Mouse (Mus musculus): ENCODE data around the gene Cenpm. TPM values are rescaled to one million over a fixed set of nuclear protein-coding genes. Genes with fewer than 3 reads are reported as not detected.

Cenpm gene
- 46.3 TPM for polyA plus RNA-seq (2012; fragmentation: generic; extraction: Trizol)
- long read RNA-seq, experiment 1, transcript Cenpm-206 (5 exons, 593 nt) = minor isoform, 17 of 75 reads
- long read RNA-seq, experiment 1, transcript Cenpm-202 (6 exons, 1,202 nt) = major isoform, 45 of 75 reads
- long read RNA-seq, experiment 1, partial matches to known transcripts = 4 of 75 reads
- long read RNA-seq, experiment 1, other reads (novel, unspliced or antisense) = 8 of 75 reads
- long read RNA-seq, experiment 2, transcript Cenpm-202 (6 exons, 1,202 nt) = major isoform, 9 of 18 reads
- long read RNA-seq, experiment 2, partial matches to known transcripts = 2 of 18 reads
- long read RNA-seq, experiment 2, other reads (novel, unspliced or antisense) = 3 of 18 reads

GRCm38 (mm10) chr15:82244115-82244804 lies at the start of gene Cenpm:
Cenpm (minus strand) TSS chr15:82244748.
- Histone ChIP-seq H3K4me3 (ENCODE audit: insufficient read depth, poor library complexity, severe bottlenecking) (peak within 1 kb of the TSS; percentile 58), H3ac (ENCODE audit: control insufficient read depth, insufficient read length, low read depth) (peak within 1 kb of the TSS; percentile 85), H3K36me3 (ENCODE audit: control insufficient read depth, insufficient read depth) (no peaks in the 10 kb centered on the region), H3K79me2 (ENCODE audit: control insufficient read depth, insufficient read depth) (no peaks in the 10 kb centered on the region), H3K79me3 (ENCODE audit: low read depth) (no peaks in the 10 kb centered on the region), H3K27me3 (ENCODE audit: control insufficient read depth, insufficient read depth, insufficient read length) (no peaks in the 10 kb centered on the region)
- peak; percentile 56 for TF ChIP-seq MAX (IDR thresholded peaks at IDR 0.05)
- TF ChIP-seq CEBPB (IDR thresholded peaks at IDR 0.05; ENCODE audit: low read depth) = no peak
- no peak for TF ChIP-seq FOSL1 (IDR thresholded peaks at IDR 0.05; ENCODE audit: insufficient read depth, low read length, poor library complexity, severe bottlenecking)
- no peak for TF ChIP-seq USF1 (IDR thresholded peaks at IDR 0.05; ENCODE audit: low read depth)
- no peak for TF ChIP-seq MYOG (IDR thresholded peaks at IDR 0.05; ENCODE audit: control insufficient read depth, extremely low read depth, insufficient read length)
- no peak for TF ChIP-seq CTCF (IDR thresholded peaks at IDR 0.05; ENCODE audit: control insufficient read depth, insufficient read depth, insufficient read length)
- TF ChIP-seq MYOD1 (IDR thresholded peaks at IDR 0.05; ENCODE audit: control insufficient read depth, insufficient read length, low read depth) = no peak

GRCm38 (mm10) chr15:82294059-82294458 lies 49.5 kb upstream of the Cenpm start:
- Histone ChIP-seq H3K27me3 (ENCODE audit: control insufficient read depth, insufficient read depth, insufficient read length) (peaks cover 55% of the 10 kb centered on the region), H3K79me2 (ENCODE audit: control insufficient read depth, insufficient read depth) (no peaks in the 10 kb centered on the region), H3ac (ENCODE audit: control insufficient read depth, insufficient read length, low read depth) (no peak overlapping the region), H3K36me3 (ENCODE audit: control insufficient read depth, insufficient read depth) (no peaks in the 10 kb centered on the region), H3K4me3 (ENCODE audit: insufficient read depth, poor library complexity, severe bottlenecking) (no peak overlapping the region), H3K79me3 (ENCODE audit: low read depth) (no peaks in the 10 kb centered on the region)
- TF ChIP-seq USF1 (IDR thresholded peaks at IDR 0.05; ENCODE audit: low read depth) = no peak
- no peak for TF ChIP-seq CEBPB (IDR thresholded peaks at IDR 0.05; ENCODE audit: low read depth)
- TF ChIP-seq CTCF (IDR thresholded peaks at IDR 0.05; ENCODE audit: control insufficient read depth, insufficient read depth, insufficient read length) = no peak
- no peak for TF ChIP-seq MYOG (IDR thresholded peaks at IDR 0.05; ENCODE audit: control insufficient read depth, extremely low read depth, insufficient read length)
- no peak for TF ChIP-seq MYOD1 (IDR thresholded peaks at IDR 0.05; ENCODE audit: control insufficient read depth, insufficient read length, low read depth)
- TF ChIP-seq FOSL1 (IDR thresholded peaks at IDR 0.05; ENCODE audit: insufficient read depth, low read length, poor library complexity, severe bottlenecking) = no peak
- TF ChIP-seq MAX (IDR thresholded peaks at IDR 0.05) = no peak

GRCm38 (mm10) chr15:82293271-82293711 lies 48.7 kb upstream of the Cenpm start:
- TF ChIP-seq FOSL1 (IDR thresholded peaks at IDR 0.05; ENCODE audit: insufficient read depth, low read length, poor library complexity, severe bottlenecking) = no peak
- no peak for TF ChIP-seq MAX (IDR thresholded peaks at IDR 0.05)
- no peak for TF ChIP-seq MYOD1 (IDR thresholded peaks at IDR 0.05; ENCODE audit: control insufficient read depth, insufficient read length, low read depth)
- no peak for TF ChIP-seq USF1 (IDR thresholded peaks at IDR 0.05; ENCODE audit: low read depth)
- no peak for TF ChIP-seq MYOG (IDR thresholded peaks at IDR 0.05; ENCODE audit: control insufficient read depth, extremely low read depth, insufficient read length)
- TF ChIP-seq CTCF (IDR thresholded peaks at IDR 0.05; ENCODE audit: control insufficient read depth, insufficient read depth, insufficient read length) = no peak
- no peak for TF ChIP-seq CEBPB (IDR thresholded peaks at IDR 0.05; ENCODE audit: low read depth)
- no peaks in the 10 kb centered on the region for H3K36me3 ChIP-seq (ENCODE audit: control insufficient read depth, insufficient read depth)
- no peaks in the 10 kb centered on the region for H3K79me2 ChIP-seq (ENCODE audit: control insufficient read depth, insufficient read depth)
- H3ac ChIP-seq (ENCODE audit: control insufficient read depth, insufficient read length, low read depth) = no peak overlapping the region
- no peak overlapping the region for H3K4me3 ChIP-seq (ENCODE audit: insufficient read depth, poor library complexity, severe bottlenecking)
- H3K79me3 ChIP-seq (ENCODE audit: low read depth) = no peaks in the 10 kb centered on the region
- H3K27me3 ChIP-seq (ENCODE audit: control insufficient read depth, insufficient read depth, insufficient read length) = peaks cover 49% of the 10 kb centered on the region

GRCm38 (mm10) chr15:82292851-82293250 lies 48.3 kb upstream of the Cenpm start:
- TF ChIP-seq MAX (IDR thresholded peaks at IDR 0.05) (no peak), MYOG (IDR thresholded peaks at IDR 0.05; ENCODE audit: control insufficient read depth, extremely low read depth, insufficient read length) (no peak), CTCF (IDR thresholded peaks at IDR 0.05; ENCODE audit: control insufficient read depth, insufficient read depth, insufficient read length) (no peak), MYOD1 (IDR thresholded peaks at IDR 0.05; ENCODE audit: control insufficient read depth, insufficient read length, low read depth) (no peak), USF1 (IDR thresholded peaks at IDR 0.05; ENCODE audit: low read depth) (no peak), CEBPB (IDR thresholded peaks at IDR 0.05; ENCODE audit: low read depth) (no peak)
- H3ac ChIP-seq (ENCODE audit: control insufficient read depth, insufficient read length, low read depth) = no peak overlapping the region
- H3K4me3 ChIP-seq (ENCODE audit: insufficient read depth, poor library complexity, severe bottlenecking) = no peak overlapping the region
- no peaks in the 10 kb centered on the region for H3K79me3 ChIP-seq (ENCODE audit: low read depth)
- no peaks in the 10 kb centered on the region for H3K79me2 ChIP-seq (ENCODE audit: control insufficient read depth, insufficient read depth)
- H3K36me3 ChIP-seq (ENCODE audit: control insufficient read depth, insufficient read depth) = no peaks in the 10 kb centered on the region
- H3K27me3 ChIP-seq (ENCODE audit: control insufficient read depth, insufficient read depth, insufficient read length) = peaks cover 49% of the 10 kb centered on the region

GRCm38 (mm10) chr15:82290252-82290651 lies 45.7 kb upstream of the Cenpm start:
- no peaks in the 10 kb centered on the region for H3K79me3 ChIP-seq (ENCODE audit: low read depth)

More at GRCm38 (mm10) chr15:82290252-82290651, 45.7 kb upstream of the Cenpm start:
- no peak overlapping the region for H3ac ChIP-seq (ENCODE audit: control insufficient read depth, insufficient read length, low read depth)
- H3K27me3 ChIP-seq (ENCODE audit: control insufficient read depth, insufficient read depth, insufficient read length) = peaks cover 53% of the 10 kb centered on the region
- no peak overlapping the region for H3K4me3 ChIP-seq (ENCODE audit: insufficient read depth, poor library complexity, severe bottlenecking)
- TF ChIP-seq MYOD1 (IDR thresholded peaks at IDR 0.05; ENCODE audit: control insufficient read depth, insufficient read length, low read depth) = no peak
- no peak for TF ChIP-seq MYOG (IDR thresholded peaks at IDR 0.05; ENCODE audit: control insufficient read depth, extremely low read depth, insufficient read length)
- no peak for TF ChIP-seq FOSL1 (IDR thresholded peaks at IDR 0.05; ENCODE audit: insufficient read depth, low read length, poor library complexity, severe bottlenecking)
- no peak for TF ChIP-seq MAX (IDR thresholded peaks at IDR 0.05)
- TF ChIP-seq CTCF (IDR thresholded peaks at IDR 0.05; ENCODE audit: control insufficient read depth, insufficient read depth, insufficient read length) = no peak
- TF ChIP-seq USF1 (IDR thresholded peaks at IDR 0.05; ENCODE audit: low read depth) = no peak
- TF ChIP-seq CEBPB (IDR thresholded peaks at IDR 0.05; ENCODE audit: low read depth) = no peak
- H3K79me2 ChIP-seq (ENCODE audit: control insufficient read depth, insufficient read depth) = no peaks in the 10 kb centered on the region
- no peaks in the 10 kb centered on the region for H3K36me3 ChIP-seq (ENCODE audit: control insufficient read depth, insufficient read depth)
